Mouse (Mus musculus) C2C12 (cell line): ENCODE results near the gene Grk3.

Source experiments
- CEBPB ChIP-seq: IDR thresholded peaks from one replicate; pipeline ENCODE4 v1.6.1; 2011; ENCODE audit warnings: low read depth, mild to moderate bottlenecking, control low read depth, moderate library complexity
- CTCF ChIP-seq: IDR thresholded peaks from one replicate; pipeline ENCODE4 v1.5.1; 2011; ENCODE audit not compliant: control insufficient read depth, insufficient read depth, insufficient read length
- FOSL1 ChIP-seq: IDR thresholded peaks from one replicate; pipeline ENCODE4 v1.8.0; 2011; ENCODE audit warnings: mild to moderate bottlenecking, low read length; ENCODE audit not compliant: poor library complexity, insufficient read depth, severe bottlenecking
- MAX ChIP-seq: IDR thresholded peaks from one replicate; pipeline ENCODE4 v1.6.1; 2011; ENCODE audit warnings: mild to moderate bottlenecking, control low read depth
- MYOD1 ChIP-seq: IDR thresholded peaks from one replicate; pipeline ENCODE4 v1.6.1; 2011; ENCODE audit warnings: low read depth; ENCODE audit not compliant: control insufficient read depth, insufficient read length
- MYOG ChIP-seq: IDR thresholded peaks from one replicate; pipeline ENCODE4 v1.6.1; 2011; ENCODE audit not compliant: control insufficient read depth, insufficient read length; ENCODE audit errors: extremely low read depth
- USF1 ChIP-seq: IDR thresholded peaks from one replicate; pipeline ENCODE4 v1.6.1; 2011; ENCODE audit warnings: low read depth, mild to moderate bottlenecking, control low read depth, moderate library complexity

GRCm38 (mm10) chr5:112979710-112980109 is 35.9 kb downstream of the Grk3 start:
- no peak for TF ChIP-seq CTCF
- no peak for TF ChIP-seq MYOD1
- no peak for TF ChIP-seq MYOG
- TF ChIP-seq USF1 = no peak
- no peak for TF ChIP-seq MAX
- no peak for TF ChIP-seq FOSL1
- TF ChIP-seq CEBPB = no peak
